Mouse (Mus musculus) kidney, embryonic 15.5 days (tissue): ENCODE measurements around the gene Cse1l. TPM values are rescaled to one million over a fixed set of nuclear protein-coding genes. Genes with fewer than 3 reads are reported as not detected.
A peak's percentile ranks its signal among the peaks of the same experiment; 100 is the strongest.

Experiments used
- ATAC-seq: fragments of 200-750 bp; cut with Nextera tagmentation; replicated peaks from 2 replicates; pipeline ENCODE4 v1.8.0; 2017; ENCODE audit warnings: moderate TSS enrichment; ENCODE audit not compliant: low FRiP score
- H3K27ac ChIP-seq: fragments of 300-500 bp; sonication (generic); 2 replicates; pipeline ENCODE4 v1.5.1; 2015; ENCODE audit warnings: mild to moderate bottlenecking, inconsistent platforms
- H3K27me3 ChIP-seq: fragments of 300-500 bp; sonication (generic); 2 replicates; pipeline ENCODE4 v1.6.1; 2015; ENCODE audit warnings: inconsistent platforms
- H3K36me3 ChIP-seq: fragments of 300-500 bp; sonication (generic); 2 replicates; pipeline ENCODE4 v1.6.1; 2015; ENCODE audit warnings: inconsistent platforms
- H3K4me1 ChIP-seq: fragments of 300-500 bp; sonication (generic); 2 replicates; pipeline ENCODE4 v1.6.1; 2015; ENCODE audit warnings: inconsistent platforms
- H3K4me2 ChIP-seq: fragments of 300-500 bp; sonication (generic); 2 replicates; pipeline ENCODE4 v1.6.1; 2015; ENCODE audit warnings: moderate library complexity, mild to moderate bottlenecking, inconsistent platforms
- H3K4me3 ChIP-seq: fragments of 300-500 bp; sonication (generic); replicated peaks from 2 replicates; pipeline ENCODE4 v1.5.1; 2015; ENCODE audit warnings: mild to moderate bottlenecking, inconsistent platforms
- H3K9ac ChIP-seq: fragments of 300-500 bp; sonication (generic); 2 replicates; pipeline ENCODE4 v1.6.1; 2015; ENCODE audit warnings: mild to moderate bottlenecking, inconsistent platforms
- H3K9me3 ChIP-seq: fragments of 300-500 bp; sonication (generic); replicated peaks from 2 replicates; pipeline ENCODE4 v1.6.1; 2016; ENCODE audit warnings: inconsistent platforms
- WGBS: fragments of 180-500 bp; shearing (Covaris S2); methylation state at CpG from one replicate; pipeline ENCODE4 v1.1.7; 2015; ENCODE audit warnings: mixed read lengths; 5-methylcytosine and 5-hydroxymethylcytosine counted together
- polyA plus RNA-seq: library from polyadenylated mRNA; unstranded; fragments of >200 nt; fragmentation: Nextera tagmentation; extraction: Ambion mirVana; gene quantifications from 2 replicates; pipeline ENCODE4 v1.2.1, GENCODE M21; 2015

Gene Cse1l
- polyA plus RNA-seq, 1 experiment from 2014 or later: 138 TPM

DNA sequence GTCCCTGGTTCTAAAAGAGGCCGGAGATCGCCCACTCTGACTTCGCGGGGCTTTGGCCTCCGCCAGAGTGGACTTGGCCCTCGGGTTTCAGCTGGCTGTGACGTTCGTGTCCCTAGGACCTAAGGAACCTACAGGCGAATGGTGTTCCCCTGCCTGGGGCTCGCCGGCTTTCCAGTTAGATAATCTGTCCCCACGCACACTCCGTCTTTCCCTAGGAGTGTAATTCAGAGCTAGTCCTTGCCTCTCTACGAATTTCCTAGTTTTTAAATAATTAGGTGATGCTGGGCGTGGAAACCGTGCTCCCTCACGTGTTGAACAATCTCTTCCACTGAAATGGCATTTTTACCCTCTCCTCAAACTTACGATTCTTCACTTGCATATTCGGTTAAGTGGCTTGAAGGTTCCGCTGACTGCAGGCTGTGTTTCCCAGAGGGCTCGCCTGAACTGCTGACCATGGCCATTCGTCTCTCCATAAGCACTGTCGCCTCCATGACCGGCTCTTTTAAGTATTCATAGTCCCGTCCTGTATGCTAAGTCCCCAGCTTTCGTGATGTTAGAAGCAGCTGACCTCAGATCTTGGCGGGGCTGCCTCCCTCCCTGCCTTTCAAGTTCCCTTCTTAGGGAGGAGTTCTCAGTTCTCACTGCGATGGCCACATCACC, 813 bp downstream of the Cse1l start:
- Histone ChIP-seq H3K9ac (peak overlapping the region; percentile 88), H3K4me1 (peaks cover 15% of the 10 kb centered on the region), H3K27ac (peak overlapping the region; percentile 99), H3K4me2 (peak overlapping the region; percentile 75), H3K36me3 (peaks cover 18% of the 10 kb centered on the region), H3K9me3 (no peaks in the 10 kb centered on the region), H3K27me3 (no peaks in the 10 kb centered on the region), H3K4me3 (peak overlapping the region; percentile 89)
- peak; percentile 35; the same call in 1 of the 2 replicates for ATAC-seq
- 0% methylated on average over 28 of the region's 28 CpGs for WGBS

DNA sequence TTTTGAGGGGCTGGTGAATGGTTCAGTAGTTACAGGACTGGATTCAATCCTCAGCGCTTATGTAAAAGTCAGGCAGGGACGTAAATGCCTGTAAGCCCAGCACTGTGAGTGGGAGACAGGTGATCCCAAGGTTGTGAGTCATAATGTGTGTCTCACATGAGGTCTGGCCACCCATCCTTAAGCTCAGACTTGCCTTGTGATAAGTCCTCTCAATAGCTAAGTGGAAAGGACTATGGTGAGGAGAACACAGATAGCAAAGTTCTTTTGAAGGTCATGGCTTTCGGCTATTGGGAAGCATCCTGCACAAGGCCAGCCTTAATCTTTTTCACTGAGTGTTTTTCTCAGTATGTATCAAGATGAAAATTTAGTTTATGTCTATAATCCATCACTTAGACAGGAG, 3.9 kb downstream of the Cse1l start:
- peaks cover 15% of the 10 kb centered on the region for H3K4me1 ChIP-seq
- no peaks in the 10 kb centered on the region for H3K9me3 ChIP-seq
- no peaks in the 10 kb centered on the region for H3K27me3 ChIP-seq
- no peak overlapping the region for H3K4me3 ChIP-seq
- no peak overlapping the region for H3K4me2 ChIP-seq
- WGBS: 96% methylated on average over 3 of the region's 3 CpGs
- no peak for ATAC-seq
- H3K9ac ChIP-seq: no peak overlapping the region
- peaks cover 18% of the 10 kb centered on the region for H3K36me3 ChIP-seq
- H3K27ac ChIP-seq: no peak overlapping the region

DNA sequence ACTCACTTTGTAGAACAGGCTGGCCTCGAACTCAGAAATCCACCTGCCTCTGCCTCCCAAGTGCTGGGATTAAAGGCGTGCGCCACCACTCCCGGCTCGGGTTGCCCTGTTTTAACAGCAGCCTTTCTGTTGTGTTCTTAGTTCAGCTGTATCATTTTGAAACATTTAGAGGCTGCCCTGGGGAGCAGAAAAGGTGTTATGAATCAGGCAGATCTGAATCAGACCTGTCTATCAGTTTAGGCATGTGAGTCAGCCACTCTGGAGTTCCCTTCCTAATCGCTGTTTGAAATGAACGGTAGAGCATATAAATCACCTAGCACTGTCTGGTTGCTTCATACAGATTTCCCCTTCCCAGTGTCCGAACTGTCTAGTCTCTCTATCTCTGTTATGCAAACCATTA, 4.7 kb downstream of the Cse1l start:
- H3K27me3 ChIP-seq: no peaks in the 10 kb centered on the region
- H3K36me3 ChIP-seq: peaks cover 20% of the 10 kb centered on the region
- WGBS: 85% methylated on average over 8 of the region's 8 CpGs
- H3K9me3 ChIP-seq: no peaks in the 10 kb centered on the region
- H3K9ac ChIP-seq: no peak overlapping the region
- no peak overlapping the region for H3K4me2 ChIP-seq
- no peak for ATAC-seq
- H3K4me1 ChIP-seq: peaks cover 11% of the 10 kb centered on the region
- H3K27ac ChIP-seq: no peak overlapping the region
- H3K4me3 ChIP-seq: no peak overlapping the region

GRCm38 (mm10) chr2:166923971-166924370, 18.1 kb downstream of the Cse1l start:
- WGBS: 89% methylated on average over 2 of the region's 2 CpGs
- Histone ChIP-seq H3K27me3 (no peaks in the 10 kb centered on the region), H3K9ac (no peak overlapping the region), H3K27ac (no peak overlapping the region), H3K4me1 (no peaks in the 10 kb centered on the region), H3K4me3 (no peak overlapping the region), H3K4me2 (no peak overlapping the region), H3K9me3 (no peaks in the 10 kb centered on the region), H3K36me3 (peaks cover 94% of the 10 kb centered on the region)
- no peak for ATAC-seq

DNA sequence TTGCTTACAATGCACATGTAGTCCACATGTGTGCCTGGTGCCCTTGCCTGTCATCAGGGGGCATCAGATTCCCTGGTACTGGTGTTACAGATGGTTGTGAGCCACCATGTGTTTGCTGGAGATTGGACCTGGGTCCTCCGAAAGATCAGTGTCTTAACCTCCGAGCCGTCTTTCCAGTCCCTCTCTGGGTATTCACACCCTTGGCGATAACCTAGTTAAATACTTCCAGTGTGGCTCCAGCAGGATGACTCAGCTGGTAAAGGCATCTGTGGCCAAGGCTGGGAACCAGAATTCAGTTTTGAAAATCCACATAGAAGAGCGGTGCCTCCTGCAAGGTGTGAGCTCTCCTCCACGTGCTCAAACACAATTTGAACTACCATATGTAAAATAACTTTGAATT, 28.1 kb downstream of the Cse1l start:
- Histone ChIP-seq H3K36me3 (peaks cover 96% of the 10 kb centered on the region), H3K27ac (no peak overlapping the region), H3K4me3 (no peak overlapping the region), H3K9me3 (no peaks in the 10 kb centered on the region), H3K4me2 (no peak overlapping the region), H3K4me1 (no peaks in the 10 kb centered on the region), H3K9ac (no peak overlapping the region), H3K27me3 (no peaks in the 10 kb centered on the region)
- ATAC-seq: no peak
- 92% methylated on average over 6 of the region's 6 CpGs for WGBS

DNA sequence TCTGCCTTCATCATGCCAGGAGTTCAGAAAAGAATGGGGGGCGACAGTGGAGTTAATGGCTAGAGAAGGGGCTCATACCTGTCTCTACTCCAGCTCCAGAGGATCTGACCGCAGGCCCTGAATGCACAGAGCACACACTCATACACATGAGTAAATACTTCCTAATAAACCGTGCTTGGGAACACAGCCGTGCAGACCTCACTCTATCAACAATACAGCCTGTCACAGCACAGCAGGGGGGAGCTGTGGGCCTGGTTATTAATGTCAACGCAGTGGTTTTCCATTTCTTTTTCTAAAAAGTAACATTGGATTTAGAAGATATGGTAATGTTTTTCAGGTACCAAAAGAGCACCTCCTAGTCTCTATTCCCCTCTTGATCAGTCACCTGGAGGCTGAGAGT, 28.6 kb downstream of the Cse1l start:
- ATAC-seq: no peak
- Histone ChIP-seq H3K9me3 (no peaks in the 10 kb centered on the region), H3K27me3 (no peaks in the 10 kb centered on the region), H3K9ac (no peak overlapping the region), H3K4me2 (no peak overlapping the region), H3K27ac (no peak overlapping the region), H3K4me1 (no peaks in the 10 kb centered on the region), H3K4me3 (no peak overlapping the region), H3K36me3 (peaks cover 96% of the 10 kb centered on the region)
- 87% methylated on average over 5 of the region's 5 CpGs for WGBS

DNA sequence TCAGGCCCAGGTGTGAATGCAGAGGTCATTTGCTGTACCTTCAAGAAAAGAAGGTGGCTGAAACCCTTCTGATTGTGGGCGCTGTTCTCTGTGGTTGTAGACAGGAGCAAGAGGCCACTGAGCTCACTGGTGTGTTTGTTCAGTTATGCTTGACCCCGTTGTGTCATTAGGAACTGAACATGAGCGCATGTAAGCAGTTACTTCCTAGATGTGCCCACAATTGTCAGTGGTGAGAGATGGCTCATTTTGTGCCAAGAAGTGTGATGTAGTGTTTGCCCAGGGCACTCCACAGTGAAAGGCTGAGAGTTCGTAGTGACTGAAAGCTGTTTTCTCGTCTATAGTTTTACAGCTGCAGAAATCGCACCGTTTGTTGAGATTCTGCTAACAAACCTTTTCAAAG, 29.7 kb downstream of the Cse1l start:
- Histone ChIP-seq H3K27ac (no peak overlapping the region), H3K9ac (no peak overlapping the region), H3K4me2 (no peak overlapping the region), H3K4me3 (no peak overlapping the region), H3K36me3 (peaks cover 95% of the 10 kb centered on the region), H3K9me3 (no peaks in the 10 kb centered on the region), H3K27me3 (no peaks in the 10 kb centered on the region), H3K4me1 (no peaks in the 10 kb centered on the region)
- WGBS: 91% methylated on average over 7 of the region's 7 CpGs
- ATAC-seq: no peak

- Histone ChIP-seq H3K36me3 (peaks cover 95% of the 10 kb centered on the region), H3K27ac (no peak overlapping the region), H3K4me2 (no peak overlapping the region), H3K27me3 (no peaks in the 10 kb centered on the region), H3K4me1 (no peaks in the 10 kb centered on the region), H3K4me3 (no peak overlapping the region), H3K9me3 (no peaks in the 10 kb centered on the region), H3K9ac (no peak overlapping the region)
- 91% methylated on average over 2 of the region's 2 CpGs for whole genome bisulfite sequencing
- no peak for ATAC-seq
These were observed 30.3 kb downstream of the Cse1l start for GRCm38 (mm10) chr2:166936166-166936565.

GRCm38 (mm10) chr2:166943146-166943545, 37.3 kb downstream of the Cse1l start:
- Histone ChIP-seq H3K4me1 (no peaks in the 10 kb centered on the region), H3K9ac (no peak overlapping the region), H3K9me3 (no peaks in the 10 kb centered on the region), H3K4me2 (no peak overlapping the region), H3K27ac (no peak overlapping the region), H3K27me3 (no peaks in the 10 kb centered on the region), H3K4me3 (no peak overlapping the region), H3K36me3 (peaks cover 96% of the 10 kb centered on the region)
- 85% methylated on average over 2 of the region's 2 CpGs for WGBS
- ATAC-seq: no peak

GRCm38 (mm10) chr2:166944346-166944745, 38.5 kb downstream of the Cse1l start:
- WGBS: 75% methylated on average over 1 of the region's 1 CpGs
- Histone ChIP-seq H3K9me3 (no peaks in the 10 kb centered on the region), H3K4me2 (no peak overlapping the region), H3K27ac (no peak overlapping the region), H3K4me1 (no peaks in the 10 kb centered on the region), H3K4me3 (no peak overlapping the region), H3K9ac (no peak overlapping the region), H3K36me3 (peaks cover 96% of the 10 kb centered on the region), H3K27me3 (no peaks in the 10 kb centered on the region)
- no peak for ATAC-seq

DNA sequence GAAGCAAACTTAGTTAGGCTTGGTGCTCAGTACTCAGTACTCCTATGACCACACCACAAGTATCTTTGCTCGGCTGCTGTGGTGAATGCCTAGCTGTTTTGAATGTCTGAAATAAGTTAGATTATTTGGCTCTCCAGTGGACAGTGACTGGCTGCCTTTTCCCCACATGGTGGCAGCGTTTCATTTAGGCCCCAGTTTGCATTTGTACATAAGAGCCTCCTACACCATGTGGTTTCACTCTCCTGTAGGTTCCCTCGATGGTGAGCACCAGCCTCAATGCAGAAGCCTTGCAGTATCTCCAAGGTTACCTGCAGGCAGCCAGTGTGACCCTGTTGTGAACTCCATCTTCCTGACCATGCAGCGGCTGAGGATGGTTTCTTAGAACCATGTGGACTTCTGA, 39.6 kb downstream of the Cse1l start:
- H3K9me3 ChIP-seq: no peaks in the 10 kb centered on the region
- H3K27me3 ChIP-seq: no peaks in the 10 kb centered on the region
- no peaks in the 10 kb centered on the region for H3K4me1 ChIP-seq
- H3K27ac ChIP-seq: no peak overlapping the region
- ATAC-seq: no peak
- WGBS: 55% methylated on average over 4 of the region's 4 CpGs
- H3K36me3 ChIP-seq: peaks cover 98% of the 10 kb centered on the region
- no peak overlapping the region for H3K4me3 ChIP-seq
- H3K9ac ChIP-seq: no peak overlapping the region
- H3K4me2 ChIP-seq: no peak overlapping the region

DNA sequence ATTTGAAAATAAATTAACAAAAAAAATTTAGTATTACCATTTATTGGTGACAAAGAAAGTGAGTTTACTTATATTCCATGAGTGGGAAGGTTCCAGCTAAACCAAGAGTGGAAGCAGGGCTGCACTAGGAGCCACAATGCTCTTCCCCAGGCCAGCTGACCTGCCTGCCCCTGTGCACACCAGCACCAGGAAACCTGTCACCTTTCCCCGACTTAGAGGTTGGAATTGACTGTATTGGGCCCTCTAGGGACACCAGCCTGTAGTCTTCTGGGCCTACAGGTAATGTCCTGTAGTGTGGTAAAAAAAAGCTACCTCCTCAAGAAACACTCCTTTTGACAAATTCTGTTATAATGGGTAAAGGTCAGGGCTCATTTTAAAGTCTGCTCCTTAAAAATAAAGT, 42.4 kb downstream of the Cse1l start:
- H3K27ac ChIP-seq: no peak overlapping the region
- no peak overlapping the region for H3K4me2 ChIP-seq
- H3K9ac ChIP-seq: no peak overlapping the region
- WGBS: 52% methylated on average over 1 of the region's 1 CpGs
- no peaks in the 10 kb centered on the region for H3K4me1 ChIP-seq
- ATAC-seq: no peak
- no peaks in the 10 kb centered on the region for H3K27me3 ChIP-seq
- H3K9me3 ChIP-seq: no peaks in the 10 kb centered on the region
- no peak overlapping the region for H3K4me3 ChIP-seq
- peaks cover 98% of the 10 kb centered on the region for H3K36me3 ChIP-seq

DNA sequence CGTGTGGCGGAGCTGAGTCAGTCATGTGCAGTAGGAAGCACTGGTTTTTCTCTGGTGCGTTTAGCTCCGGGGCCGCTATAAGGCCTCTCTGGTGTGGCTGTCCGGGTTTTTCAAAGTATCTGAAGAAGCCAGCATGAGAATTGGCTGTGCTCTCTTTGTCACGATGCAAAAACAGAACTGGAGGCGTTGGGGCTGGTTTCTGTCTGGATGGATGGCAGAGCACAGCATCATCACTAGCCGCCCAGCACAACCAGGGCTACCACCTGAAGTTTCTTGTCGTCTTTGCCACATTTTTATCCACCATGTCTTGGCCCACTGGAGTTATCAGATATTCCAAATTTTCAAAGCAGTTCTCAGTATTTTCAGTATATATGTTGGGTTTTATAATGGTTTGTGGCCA, 43.1 kb downstream of the Cse1l start:
- no peak overlapping the region for H3K9ac ChIP-seq
- no peak overlapping the region for H3K4me2 ChIP-seq
- H3K36me3 ChIP-seq: peaks cover 98% of the 10 kb centered on the region
- H3K9me3 ChIP-seq: no peaks in the 10 kb centered on the region
- ATAC-seq: no peak
- H3K27me3 ChIP-seq: no peaks in the 10 kb centered on the region
- H3K27ac ChIP-seq: no peak overlapping the region
- no peak overlapping the region for H3K4me3 ChIP-seq
- no peaks in the 10 kb centered on the region for H3K4me1 ChIP-seq
- WGBS: 89% methylated on average over 10 of the region's 10 CpGs
